Mouse (Mus musculus): ENCODE measurements around the gene Emid1.

Gene Emid1

DNA sequence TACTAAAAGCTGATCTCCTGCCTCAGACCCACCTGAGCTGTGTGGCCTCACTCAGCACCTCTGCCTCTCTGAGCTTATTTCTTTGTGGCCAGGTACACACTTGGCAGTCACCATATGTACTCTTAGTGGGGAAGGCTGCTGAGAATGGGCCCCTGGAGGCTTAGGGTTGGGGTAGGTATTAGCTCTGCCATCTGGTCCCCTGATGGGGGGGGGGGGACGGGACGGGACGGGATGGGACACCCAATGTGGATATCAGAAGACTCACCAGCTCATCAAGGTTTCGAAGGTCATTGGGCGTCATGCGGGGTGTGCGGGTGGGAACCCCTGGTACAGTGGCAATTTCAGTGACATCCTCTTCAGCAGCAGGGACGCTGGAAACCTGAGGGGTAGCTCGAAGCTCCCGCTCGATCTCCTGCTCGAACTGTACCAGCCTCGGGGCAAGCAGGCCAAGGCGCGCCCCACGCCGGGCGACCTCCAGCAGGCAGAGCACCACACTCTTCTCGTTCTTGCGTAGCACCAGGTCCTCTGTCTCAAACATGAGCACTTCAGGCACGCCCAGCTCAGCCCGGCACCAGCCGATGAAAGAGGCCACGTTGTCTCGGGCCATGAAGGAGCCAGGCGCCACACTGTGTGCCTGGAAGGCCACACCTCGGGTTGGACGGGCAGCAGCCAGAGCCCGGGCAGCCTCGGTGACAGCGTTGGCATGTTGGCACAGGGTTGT lies 88.3 kb downstream of the Emid1 start:
- no peak for DNase-seq (ENCODE audit: low spot score)

GRCm38 (mm10) chr11:5062860-5063505 lies 89.1 kb downstream of the Emid1 start:
- no peak for DNase-seq (ENCODE audit: low spot score)

DNA sequence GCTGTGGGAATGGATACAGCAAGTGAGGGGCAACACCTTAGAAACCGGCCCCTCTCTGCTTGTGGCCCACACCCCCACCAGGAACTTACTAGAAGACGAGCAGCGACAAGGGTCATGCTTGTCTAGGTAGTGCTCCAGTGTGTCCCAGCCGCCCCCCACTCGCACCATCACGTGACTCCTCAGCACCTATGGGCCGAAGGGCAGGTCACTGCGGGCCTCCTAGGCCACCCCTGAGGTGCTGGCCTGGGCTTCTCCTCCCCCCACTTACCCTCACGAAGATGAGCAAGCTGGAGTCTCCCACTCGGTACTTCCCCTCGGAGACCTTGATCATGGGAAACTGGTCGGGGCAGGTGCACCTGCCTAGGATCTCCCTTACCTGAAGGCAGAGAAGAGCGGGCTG lies 89.7 kb downstream of the Emid1 start:
- DNase-seq (ENCODE audit: low spot score), result no peak

DNA sequence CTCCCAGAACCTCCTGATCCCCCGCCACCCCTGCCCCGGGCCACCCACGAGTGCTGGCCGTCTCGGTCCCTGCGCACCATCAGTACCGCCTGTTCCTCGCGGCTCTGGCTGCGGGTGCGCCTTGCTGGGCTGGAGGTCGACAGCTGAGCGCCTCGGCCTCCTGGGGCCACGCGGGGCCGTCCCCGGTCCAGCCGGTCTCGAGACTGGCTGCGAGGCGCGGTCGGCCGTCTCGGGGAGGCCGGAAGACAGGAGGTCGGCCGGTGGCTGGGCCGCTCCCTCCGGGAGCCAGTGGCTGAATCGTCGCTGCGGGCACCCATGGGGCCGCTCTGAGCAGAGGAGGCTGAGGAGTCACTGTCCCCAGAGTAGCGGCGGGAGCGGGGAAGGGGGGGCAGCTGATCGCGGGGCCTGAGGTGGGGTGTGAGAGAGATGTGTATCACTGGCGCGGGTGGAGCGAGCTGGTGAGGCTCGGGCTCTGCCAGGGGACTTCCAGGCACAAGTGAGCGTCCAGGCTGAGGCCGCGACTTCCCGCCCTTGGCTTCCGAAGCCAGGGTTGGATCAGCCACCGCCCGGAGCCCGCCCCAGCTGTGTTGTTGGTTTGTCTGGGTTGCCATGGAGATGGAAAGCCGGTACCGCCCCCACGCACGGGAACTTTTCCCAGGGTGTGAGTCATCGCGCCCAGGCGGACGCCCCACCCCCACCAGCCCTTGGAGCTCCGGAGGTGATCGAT lies 90.5 kb downstream of the Emid1 start:
- peak; percentile 91 for DNase-seq (ENCODE audit: low spot score)

DNA sequence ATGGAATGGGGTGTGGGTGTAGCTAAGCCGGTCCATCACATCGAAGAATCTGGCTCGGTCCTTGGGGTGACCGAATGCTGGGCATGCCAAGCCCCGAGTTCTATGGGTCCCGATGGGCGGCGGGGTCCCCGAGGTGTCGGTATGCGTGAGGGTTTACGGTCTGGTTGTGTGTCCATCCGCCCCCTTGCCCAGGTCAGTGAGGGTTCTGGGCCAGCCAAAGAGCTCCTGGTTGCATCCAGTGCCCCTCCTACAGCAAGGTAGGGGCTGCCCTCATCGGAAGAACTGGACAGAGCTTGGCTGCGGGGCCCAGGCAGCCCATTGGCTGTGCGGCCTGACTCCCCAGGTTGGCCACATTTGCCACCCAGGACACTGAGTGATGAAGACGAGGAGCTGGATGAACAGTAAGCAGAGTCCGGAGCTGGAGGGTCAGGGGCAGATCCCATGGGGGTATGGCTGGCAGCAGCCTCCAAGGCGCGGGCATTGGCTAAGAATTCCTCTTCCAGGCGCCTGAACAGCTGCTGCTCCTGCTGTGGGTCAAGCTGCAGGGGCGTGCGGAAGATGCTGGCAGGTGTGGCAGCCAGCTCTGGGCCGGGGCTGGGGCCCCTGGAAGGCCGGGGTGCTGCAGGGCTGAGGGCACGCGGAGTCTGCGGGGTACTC lies 91.2 kb downstream of the Emid1 start:
- no peak for DNase-seq (ENCODE audit: low spot score)

GRCm38 (mm10) chr11:5059704-5060156 lies 92.3 kb downstream of the Emid1 start:
- no peak for DNase-seq (ENCODE audit: low spot score)

GRCm38 (mm10) chr11:5059230-5059629 lies 92.8 kb downstream of the Emid1 start:
- no peak for DNase-seq (ENCODE audit: low spot score)

- DNase-seq (ENCODE audit: low spot score), result no peak
These were observed 93.3 kb downstream of the Emid1 start for GRCm38 (mm10) chr11:5058783-5059182.

DNA sequence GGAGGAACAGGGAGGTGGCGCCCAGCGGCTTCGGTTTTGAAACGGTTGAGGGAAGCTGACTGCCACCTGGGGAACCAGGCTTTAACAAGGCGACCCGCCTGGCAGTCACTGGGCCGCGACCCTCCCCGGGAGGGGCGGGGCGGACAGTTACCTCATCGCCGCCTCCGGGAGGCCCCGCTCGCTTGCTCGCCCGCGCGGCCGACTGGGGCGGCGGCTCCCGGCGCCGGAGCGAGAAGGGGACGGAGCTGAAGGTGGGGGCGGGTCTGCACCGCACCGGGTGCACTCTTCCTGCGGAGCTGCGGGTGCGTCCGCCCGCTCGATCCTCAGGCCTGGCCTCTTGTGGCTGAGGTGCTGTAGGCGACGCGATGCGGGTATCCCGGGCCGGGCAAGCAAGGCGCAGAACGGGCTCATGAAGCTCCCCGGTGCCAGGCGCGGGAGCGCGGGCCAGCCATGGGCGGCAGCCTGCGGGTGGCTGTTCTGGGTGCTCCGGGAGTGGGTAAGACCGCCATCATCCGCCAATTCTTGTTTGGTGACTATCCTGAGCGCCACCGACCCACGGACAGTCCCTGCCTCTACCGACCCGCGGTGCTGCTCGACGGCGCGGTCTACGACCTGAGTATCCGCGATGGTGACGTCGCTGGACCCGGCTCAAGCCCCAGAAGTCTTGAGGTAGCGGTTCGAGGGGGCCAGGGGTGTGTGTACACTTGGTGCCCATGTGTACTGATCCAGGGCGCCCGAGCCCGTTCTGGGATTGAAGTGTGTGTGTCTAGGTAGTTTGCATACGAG lies 94.0 kb downstream of the Emid1 start, which contains the start of gene Rasl10a:
Gene Rasl10a (plus strand): TSS at position 273 of the 786 bp plus-strand sequence.
- no peak for DNase-seq (ENCODE audit: low spot score)

GRCm38 (mm10) chr11:5057541-5057855 lies 94.6 kb downstream of the Emid1 start:
- DNase-seq (ENCODE audit: low spot score), result no peak

DNA sequence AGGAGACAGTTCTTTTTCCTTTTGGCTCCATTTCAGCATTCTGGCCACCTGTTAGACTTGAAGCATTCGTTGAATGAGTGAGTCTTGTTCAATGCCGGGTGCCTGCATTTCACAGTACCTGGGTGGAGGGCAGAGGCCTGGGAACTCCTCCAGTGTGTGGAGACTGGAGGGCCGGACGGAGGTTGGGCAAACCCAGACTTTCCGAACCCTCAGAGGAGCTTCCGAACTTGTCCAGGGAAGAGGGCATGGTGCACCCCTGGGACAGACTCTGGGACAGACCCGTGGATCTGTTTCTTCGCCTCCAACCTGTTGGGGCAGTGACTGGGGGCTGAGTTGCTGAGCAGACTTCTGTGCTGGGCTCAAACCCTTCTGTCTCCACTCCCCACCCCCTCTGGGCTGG lies 95.0 kb downstream of the Emid1 start:
- no peak for DNase-seq (ENCODE audit: low spot score)

Data from ovary, postnatal 10 days (tissue).